Mouse (Mus musculus): ENCODE results near the gene Prtn3. TPM values are rescaled to one million over a fixed set of nuclear protein-coding genes. Genes with fewer than 3 reads are reported as not detected.
"Not testable (repeated sequence)": the region's sequence is repeated elsewhere in the genome, so short reads cannot be mapped to it uniquely, and the experiment has no call there.

The Prtn3 gene
- polyA plus RNA-seq, 1 experiment from 2014 or later: 3.9 TPM

- no peak for ATAC-seq (replicated peaks; ENCODE audit: insufficient number of reproducible peaks, low FRiP score, low TSS enrichment)
- H3K4me3 ChIP-seq (ENCODE audit: low read depth, low read length): no peak overlapping the region
- H3K9ac ChIP-seq (ENCODE audit: low read depth, low read length): no peak overlapping the region
- H3K27ac ChIP-seq (ENCODE audit: low read depth, low read length): no peak overlapping the region
- peaks cover 13% of the 10 kb centered on the region for H3K4me1 ChIP-seq (ENCODE audit: control insufficient read depth, insufficient read depth, low read length)
- WGBS (ENCODE audit: insufficient replicate concordance): 76% methylated on average over 8 of the region's 8 CpGs
- H3K9me3 ChIP-seq (replicated peaks; ENCODE audit: control insufficient read depth, low read length): no peaks in the 10 kb centered on the region
- H3K27me3 ChIP-seq (ENCODE audit: control insufficient read depth, insufficient read depth, low read length): peaks cover 10% of the 10 kb centered on the region
- H3K36me3 ChIP-seq (ENCODE audit: control insufficient read depth, insufficient read depth, low read length): no peaks in the 10 kb centered on the region
- no peak overlapping the region for H3K4me2 ChIP-seq
Observed at GRCm38 (mm10) chr10:79886611-79887010, 12.3 kb downstream of the Prtn3 start.

DNA sequence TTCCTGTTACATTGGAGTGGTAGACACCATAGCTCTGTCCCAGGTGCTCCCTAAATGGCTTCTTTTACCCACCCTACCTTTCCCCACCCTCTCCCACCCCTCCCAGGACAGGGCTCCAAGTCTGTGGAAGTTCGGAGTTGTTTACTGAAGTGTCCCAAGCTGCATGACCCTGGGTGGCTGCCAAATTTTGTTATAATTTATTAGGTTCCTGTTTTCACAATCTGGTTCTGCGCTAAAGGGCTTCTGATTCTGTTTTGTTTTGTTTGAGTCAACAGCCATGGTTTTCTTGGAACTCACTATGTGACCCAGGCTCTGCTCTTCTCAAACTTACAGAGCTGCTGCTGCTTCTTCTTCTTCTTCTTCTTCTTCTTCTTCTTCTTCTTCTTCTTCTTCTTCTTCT lies 15.1 kb downstream of the Prtn3 start:
- no peaks in the 10 kb centered on the region for H3K4me1 ChIP-seq (ENCODE audit: control insufficient read depth, insufficient read depth, low read length)
- H3K36me3 ChIP-seq (ENCODE audit: control insufficient read depth, insufficient read depth, low read length): no peaks in the 10 kb centered on the region
- ATAC-seq (replicated peaks; ENCODE audit: insufficient number of reproducible peaks, low FRiP score, low TSS enrichment): no peak
- no peak overlapping the region for H3K4me3 ChIP-seq (ENCODE audit: low read depth, low read length)
- H3K27ac ChIP-seq (ENCODE audit: low read depth, low read length): no peak overlapping the region
- WGBS (ENCODE audit: insufficient replicate concordance): 78% methylated on average over 2 of the region's 2 CpGs
- no peaks in the 10 kb centered on the region for H3K9me3 ChIP-seq (replicated peaks; ENCODE audit: control insufficient read depth, low read length)
- H3K27me3 ChIP-seq (ENCODE audit: control insufficient read depth, insufficient read depth, low read length): no peaks in the 10 kb centered on the region
- no peak overlapping the region for H3K4me2 ChIP-seq
- no peak overlapping the region for H3K9ac ChIP-seq (ENCODE audit: low read depth, low read length)

GRCm38 (mm10) chr10:79890670-79891069 lies 16.4 kb downstream of the Prtn3 start, which contains the start of gene Cfd:
Gene Cfd (plus strand): TSS chr10:79890853.
- H3K4me2 ChIP-seq: no peak within 1 kb of the TSS
- no peaks in the 10 kb centered on the region for H3K9me3 ChIP-seq (replicated peaks; ENCODE audit: control insufficient read depth, low read length)
- 34% methylated on average over 5 of the region's 5 CpGs for WGBS (ENCODE audit: insufficient replicate concordance)
- no peaks in the 10 kb centered on the region for H3K27me3 ChIP-seq (ENCODE audit: control insufficient read depth, insufficient read depth, low read length)
- H3K36me3 ChIP-seq (ENCODE audit: control insufficient read depth, insufficient read depth, low read length): 0 out of 2 replicates have a peak, but pooled peaks cover 5% of the 10 kb centered on the region
- H3K9ac ChIP-seq (ENCODE audit: low read depth, low read length): no peak within 1 kb of the TSS
- no peak within 1 kb of the TSS for H3K27ac ChIP-seq (ENCODE audit: low read depth, low read length)
- no peak for ATAC-seq (replicated peaks; ENCODE audit: insufficient number of reproducible peaks, low FRiP score, low TSS enrichment)
- no peaks in the 10 kb centered on the region for H3K4me1 ChIP-seq (ENCODE audit: control insufficient read depth, insufficient read depth, low read length)
- no peak within 1 kb of the TSS for H3K4me3 ChIP-seq (ENCODE audit: low read depth, low read length)

- not testable (repeated sequence) for H3K4me1 ChIP-seq (ENCODE audit: control insufficient read depth, insufficient read depth, low read length); H3K4me3 ChIP-seq (ENCODE audit: low read depth, low read length); H3K4me2 ChIP-seq; H3K9ac ChIP-seq (ENCODE audit: low read depth, low read length); ATAC-seq (replicated peaks; ENCODE audit: insufficient number of reproducible peaks, low FRiP score, low TSS enrichment); H3K9me3 ChIP-seq (replicated peaks; ENCODE audit: control insufficient read depth, low read length); H3K27ac ChIP-seq (ENCODE audit: low read depth, low read length); H3K27me3 ChIP-seq (ENCODE audit: control insufficient read depth, insufficient read depth, low read length)
- WGBS (ENCODE audit: insufficient replicate concordance): 45% methylated on average over 22 of the region's 22 CpGs
- H3K36me3 ChIP-seq (ENCODE audit: control insufficient read depth, insufficient read depth, low read length): peaks cover 10% of the 10 kb centered on the region; the same call in 1 of the 2 replicates
Observed at GRCm38 (mm10) chr10:79892451-79893118, 18.3 kb downstream of the Prtn3 start.

GRCm38 (mm10) chr10:79896306-79896705 lies 22.0 kb downstream of the Prtn3 start:
- H3K27me3 ChIP-seq (ENCODE audit: control insufficient read depth, insufficient read depth, low read length): no peaks in the 10 kb centered on the region
- H3K27ac ChIP-seq (ENCODE audit: low read depth, low read length): no peak overlapping the region
- H3K4me2 ChIP-seq: no peak overlapping the region
- WGBS (ENCODE audit: insufficient replicate concordance): 91% methylated on average over 16 of the region's 16 CpGs
- H3K36me3 ChIP-seq (ENCODE audit: control insufficient read depth, insufficient read depth, low read length): peaks cover 15% of the 10 kb centered on the region
- H3K9ac ChIP-seq (ENCODE audit: low read depth, low read length): no peak overlapping the region
- ATAC-seq (replicated peaks; ENCODE audit: insufficient number of reproducible peaks, low FRiP score, low TSS enrichment): no peak
- no peaks in the 10 kb centered on the region for H3K4me1 ChIP-seq (ENCODE audit: control insufficient read depth, insufficient read depth, low read length)
- H3K9me3 ChIP-seq (replicated peaks; ENCODE audit: control insufficient read depth, low read length): no peaks in the 10 kb centered on the region
- no peak overlapping the region for H3K4me3 ChIP-seq (ENCODE audit: low read depth, low read length)

DNA sequence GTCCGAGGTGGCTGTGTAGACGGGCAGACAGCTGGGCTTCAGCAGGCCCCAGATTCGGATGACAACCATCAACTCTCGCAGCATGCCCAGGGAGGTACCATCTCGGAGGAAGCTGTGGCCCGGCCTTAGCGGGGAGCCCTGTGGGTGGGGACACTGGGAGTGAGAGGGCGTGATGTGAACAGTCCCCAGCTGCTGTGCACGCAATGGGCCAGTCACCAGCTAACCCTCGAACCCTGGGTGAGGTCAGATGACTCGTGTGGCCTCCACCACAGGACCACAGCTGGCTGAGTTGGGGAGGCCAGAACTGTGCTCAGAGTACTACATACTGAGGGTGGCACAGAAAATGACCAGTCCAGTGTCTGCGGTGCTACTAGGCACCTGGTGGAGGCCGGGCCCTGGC lies 22.5 kb downstream of the Prtn3 start:
- 83% methylated on average over 13 of the region's 13 CpGs for WGBS (ENCODE audit: insufficient replicate concordance)
- no peak for ATAC-seq (replicated peaks; ENCODE audit: insufficient number of reproducible peaks, low FRiP score, low TSS enrichment)
- no peaks in the 10 kb centered on the region for H3K4me1 ChIP-seq (ENCODE audit: control insufficient read depth, insufficient read depth, low read length)
- H3K9me3 ChIP-seq (replicated peaks; ENCODE audit: control insufficient read depth, low read length): no peaks in the 10 kb centered on the region
- no peaks in the 10 kb centered on the region for H3K27me3 ChIP-seq (ENCODE audit: control insufficient read depth, insufficient read depth, low read length)
- no peak overlapping the region for H3K4me2 ChIP-seq
- no peak overlapping the region for H3K9ac ChIP-seq (ENCODE audit: low read depth, low read length)
- peaks cover 15% of the 10 kb centered on the region for H3K36me3 ChIP-seq (ENCODE audit: control insufficient read depth, insufficient read depth, low read length)
- H3K4me3 ChIP-seq (ENCODE audit: low read depth, low read length): no peak overlapping the region
- H3K27ac ChIP-seq (ENCODE audit: low read depth, low read length): no peak overlapping the region

GRCm38 (mm10) chr10:79897316-79898245 lies 23.3 kb downstream of the Prtn3 start:
- H3K36me3 ChIP-seq (ENCODE audit: control insufficient read depth, insufficient read depth, low read length): peaks cover 15% of the 10 kb centered on the region
- WGBS (ENCODE audit: insufficient replicate concordance): 48% methylated on average over 20 of the region's 20 CpGs

GRCm38 (mm10) chr10:79900951-79901410 lies 26.7 kb downstream of the Prtn3 start:
- no peaks in the 10 kb centered on the region for H3K9me3 ChIP-seq (replicated peaks; ENCODE audit: control insufficient read depth, low read length)
- no peaks in the 10 kb centered on the region for H3K4me1 ChIP-seq (ENCODE audit: control insufficient read depth, insufficient read depth, low read length)
- peaks cover 21% of the 10 kb centered on the region for H3K36me3 ChIP-seq (ENCODE audit: control insufficient read depth, insufficient read depth, low read length)
- no peak for ATAC-seq (replicated peaks; ENCODE audit: insufficient number of reproducible peaks, low FRiP score, low TSS enrichment)
- H3K27ac ChIP-seq (ENCODE audit: low read depth, low read length): no peak overlapping the region
- no peaks in the 10 kb centered on the region for H3K27me3 ChIP-seq (ENCODE audit: control insufficient read depth, insufficient read depth, low read length)
- 77% methylated on average over 2 of the region's 2 CpGs for whole genome bisulfite sequencing (ENCODE audit: insufficient replicate concordance)
- H3K9ac ChIP-seq (ENCODE audit: low read depth, low read length): no peak overlapping the region
- no peak overlapping the region for H3K4me2 ChIP-seq
- H3K4me3 ChIP-seq (ENCODE audit: low read depth, low read length): no peak overlapping the region

More at GRCm38 (mm10) chr10:79897316-79898245, 23.3 kb downstream of the Prtn3 start:
- Histone ChIP-seq H3K27me3 (ENCODE audit: control insufficient read depth, insufficient read depth, low read length) (no peaks in the 10 kb centered on the region), H3K4me2 (no peak overlapping the region), H3K4me1 (ENCODE audit: control insufficient read depth, insufficient read depth, low read length) (no peaks in the 10 kb centered on the region), H3K9ac (ENCODE audit: low read depth, low read length) (no peak overlapping the region), H3K4me3 (ENCODE audit: low read depth, low read length) (no peak overlapping the region), H3K27ac (ENCODE audit: low read depth, low read length) (no peak overlapping the region), H3K9me3 (replicated peaks; ENCODE audit: control insufficient read depth, low read length) (no peaks in the 10 kb centered on the region)
- no peak for ATAC-seq (replicated peaks; ENCODE audit: insufficient number of reproducible peaks, low FRiP score, low TSS enrichment)

Measured in heart, embryonic 11.5 days (tissue).